Mouse (Mus musculus) G1E (cell line): ENCODE measurements around the gene Nsmce3.

Source experiments
- CTCF ChIP-seq: IDR thresholded peaks from 2 replicates; pipeline ENCODE4 v1.5.1; 2012; ENCODE audit warnings: low read depth, low read length, inconsistent platforms, mixed read lengths
- POLR2AphosphoS5 ChIP-seq: IDR thresholded peaks from 2 replicates; pipeline ENCODE4 v1.6.1; 2012; ENCODE audit warnings: low read depth, low read length, inconsistent platforms; ENCODE audit not compliant: insufficient replicate concordance
- TAL1 ChIP-seq: conservative IDR thresholded peaks from 2 replicates; pipeline ENCODE4 v1.6.1; 2012; ENCODE audit warnings: low read depth, low read length, inconsistent platforms, mixed read lengths

DNA sequence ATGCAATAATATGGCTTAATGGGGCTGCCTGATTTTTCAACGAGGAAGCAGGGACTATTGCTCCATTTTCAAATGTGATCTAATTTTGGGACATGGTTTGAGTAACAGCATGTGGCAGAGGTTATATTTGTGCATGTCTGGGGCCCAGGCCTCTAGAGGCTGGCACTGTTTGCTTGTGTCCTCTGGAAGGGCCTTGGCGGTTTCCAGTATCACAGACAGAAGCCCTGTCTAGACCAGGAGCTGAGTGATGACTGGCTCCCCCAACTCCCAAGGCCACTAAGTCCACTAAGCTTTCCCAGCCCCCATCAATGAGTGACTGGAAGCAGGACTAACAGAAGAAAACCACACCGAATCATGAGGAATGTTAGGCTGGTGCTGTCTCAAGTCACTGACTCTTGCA is 18.3 kb upstream of the Nsmce3 start:
- no peak for TF ChIP-seq CTCF
- no peak for TF ChIP-seq POLR2AphosphoS5
- no peak for TF ChIP-seq TAL1
